Mouse (Mus musculus): ENCODE measurements around the gene Otud1.

Otud1 gene

GRCm38 (mm10) chr2:19682997-19683396 is 25.4 kb downstream of the Otud1 start:
- DNase-seq = peak; percentile 59

- no peak for DNase-seq
Observed at GRCm38 (mm10) chr2:19685489-19686147, 28.1 kb downstream of the Otud1 start.

- peak; percentile 21 for DNase-seq
Observed at GRCm38 (mm10) chr2:19690094-19690493, 32.5 kb downstream of the Otud1 start.

GRCm38 (mm10) chr2:19699573-19700295 is 42.2 kb downstream of the Otud1 start:
- DNase-seq = peak; percentile 71

GRCm38 (mm10) chr2:19701386-19701785 is 43.8 kb downstream of the Otud1 start:
- no peak for DNase-seq

GRCm38 (mm10) chr2:19703020-19703613 is 45.6 kb downstream of the Otud1 start:
- no peak for DNase-seq

GRCm38 (mm10) chr2:19703670-19704069 is 46.1 kb downstream of the Otud1 start:
- no peak for DNase-seq

GRCm38 (mm10) chr2:19704272-19704671 is 46.7 kb downstream of the Otud1 start:
- no peak for DNase-seq

- no peak for DNase-seq
Observed at GRCm38 (mm10) chr2:19706886-19707285, 49.3 kb downstream of the Otud1 start.
